Mouse (Mus musculus) embryonic stem cell, embryonic (primary cell): ENCODE measurements around the gene Zfp697.
"Not testable (repeated sequence)": the region's sequence is repeated elsewhere in the genome, so short reads cannot be mapped to it uniquely, and the experiment has no call there.

Experiments used
- CTCF ChIA-PET, 4 experiments: fragments of 300-600 bp in 2 of 4; fragments of 350-600 bp in 2 of 4; sonication (Branson Sonifier 250); formaldehyde crosslinking; loops; one replicate each; lab custom pipeline; 2022; ENCODE audit warnings: inconsistent platforms in 2 of 4; lab: Charles Lee
- POLR2A ChIA-PET, 4 experiments: fragments of 300-600 bp in 2 of 4; fragments of 350-600 bp in 2 of 4; sonication (Branson Sonifier 250); formaldehyde crosslinking; loops; one replicate each; lab custom pipeline; 2022; ENCODE audit warnings: antibody characterized with exemption in 4 of 4, inconsistent platforms in 1 of 4; lab: Charles Lee

The Zfp697 gene

GRCm38 (mm10) chr3:98548495-98548894 lies 166.2 kb downstream of the Zfp697 start:
- POLR2A ChIA-PET, CTCF ChIA-PET: not testable (repeated sequence)

GRCm38 (mm10) chr3:98550215-98550614 lies 168.0 kb downstream of the Zfp697 start:
- POLR2A ChIA-PET, CTCF ChIA-PET: not testable (repeated sequence)

- CTCF ChIA-PET, POLR2A ChIA-PET: not testable (repeated sequence)
Measured at GRCm38 (mm10) chr3:98550832-98551231, 168.6 kb downstream of the Zfp697 start.

- POLR2A ChIA-PET, result not testable (repeated sequence)
Measured at GRCm38 (mm10) chr3:98560711-98561110, 178.4 kb downstream of the Zfp697 start.

GRCm38 (mm10) chr3:98563831-98564230 lies 181.6 kb downstream of the Zfp697 start:
- POLR2A ChIA-PET, CTCF ChIA-PET: not testable (repeated sequence)

More at GRCm38 (mm10) chr3:98560711-98561110, 178.4 kb downstream of the Zfp697 start:
- CTCF ChIA-PET, result not testable (repeated sequence)

- POLR2A ChIA-PET, CTCF ChIA-PET: not testable (repeated sequence)
Measured at GRCm38 (mm10) chr3:98564894-98565293, 182.6 kb downstream of the Zfp697 start.

- POLR2A ChIA-PET, CTCF ChIA-PET: not testable (repeated sequence)
Measured at GRCm38 (mm10) chr3:98567717-98568116, 185.5 kb downstream of the Zfp697 start.

- CTCF ChIA-PET, POLR2A ChIA-PET: not testable (repeated sequence)
Measured at GRCm38 (mm10) chr3:98581024-98581423, 198.8 kb downstream of the Zfp697 start.

- POLR2A ChIA-PET, result not testable (repeated sequence)
- CTCF ChIA-PET, result interaction anchor here in 1 of 4 experiments (0.6 kb wide), 1 partner anchor 310 kb away, joined by 4 read pairs; no protein-coding TSS in a partner anchor
Measured at GRCm38 (mm10) chr3:98582202-98582601, 199.9 kb downstream of the Zfp697 start.

GRCm38 (mm10) chr3:98582622-98583021 lies 200.4 kb downstream of the Zfp697 start:
- CTCF ChIA-PET, POLR2A ChIA-PET: not testable (repeated sequence)

- ChIA-PET POLR2A (interaction anchor here in 1 of 4 experiments (0.6 to 1.0 kb wide), 3 partner anchors 8 to 884 kb away, joined by 3 read pairs; no protein-coding TSS in a partner anchor), CTCF (no interaction called here)
Measured at GRCm38 (mm10) chr3:98587721-98588120, 205.5 kb downstream of the Zfp697 start.

GRCm38 (mm10) chr3:98588707-98589106 lies 206.4 kb downstream of the Zfp697 start, which contains the start of gene Gm10681:
Gene Gm10681, minus strand, starts transcription at chr3:98588807.
- POLR2A ChIA-PET, result no interaction called here
- CTCF ChIA-PET, result no interaction called here

GRCm38 (mm10) chr3:98613540-98613939 lies 231.3 kb downstream of the Zfp697 start:
- CTCF ChIA-PET, POLR2A ChIA-PET: not testable (repeated sequence)

GRCm38 (mm10) chr3:98613963-98614362 lies 231.7 kb downstream of the Zfp697 start:
- POLR2A ChIA-PET, result no interaction called here

GRCm38 (mm10) chr3:98614406-98614927 lies 232.2 kb downstream of the Zfp697 start:
- CTCF ChIA-PET, POLR2A ChIA-PET: not testable (repeated sequence)

More at GRCm38 (mm10) chr3:98613963-98614362, 231.7 kb downstream of the Zfp697 start:
- CTCF ChIA-PET, result no interaction called here

- CTCF ChIA-PET, POLR2A ChIA-PET: not testable (repeated sequence)
Measured at GRCm38 (mm10) chr3:98616244-98616643, 234.0 kb downstream of the Zfp697 start.

GRCm38 (mm10) chr3:98616786-98617185 lies 234.5 kb downstream of the Zfp697 start:
- POLR2A ChIA-PET, result not testable (repeated sequence)
- CTCF ChIA-PET, result interaction anchor here in 1 of 4 experiments (0.5 kb wide), 1 partner anchor 172 kb away, joined by 5 read pairs; no protein-coding TSS in a partner anchor

- ChIA-PET POLR2A (no interaction called here), CTCF (no interaction called here)
Measured at GRCm38 (mm10) chr3:98629633-98630032, 247.4 kb downstream of the Zfp697 start.

GRCm38 (mm10) chr3:98630152-98630551 lies 247.9 kb downstream of the Zfp697 start, which contains the start of gene Hsd3b5:
Gene Hsd3b5, minus strand, starts transcription at chr3:98630252.
- ChIA-PET POLR2A (no interaction called here), CTCF (interaction anchor here in 1 of 4 experiments (0.7 to 0.8 kb wide), 2 partner anchors 445 to 651 kb away, joined by 5 read pairs; no protein-coding TSS in a partner anchor)

GRCm38 (mm10) chr3:98635145-98635544 lies 252.9 kb downstream of the Zfp697 start:
- CTCF ChIA-PET, result no interaction called here
- POLR2A ChIA-PET, result no interaction called here

GRCm38 (mm10) chr3:98680786-98681185 lies 298.5 kb downstream of the Zfp697 start:
- ChIA-PET CTCF (no interaction called here), POLR2A (no interaction called here)
